Mouse (Mus musculus) hindbrain, embryonic 11.5 days (tissue): ENCODE measurements at regions not wholly inside any gene's neighbourhood (a gene's known extent, or its start where the extent isn't known, plus 50 kb on each side); places are given as distances from the start of the nearest gene placed in this dataset.
A peak's percentile ranks its signal among the peaks of the same experiment; 100 is the strongest.

Experiments used
- ATAC-seq: fragments of 200-750 bp; cut with Nextera tagmentation; 2 replicates; pipeline ENCODE4 v1.8.0; 2017; ENCODE audit warnings: mild to moderate bottlenecking, moderate TSS enrichment, moderate library complexity; ENCODE audit not compliant: low FRiP score
- DNase-seq: peaks from one replicate; pipeline ENCODE4 v3.0.0-alpha.2; 2015; ENCODE audit warnings: low spot score
- H3K27ac ChIP-seq: fragments of 300-500 bp; sonication (generic); 2 replicates; pipeline ENCODE4 v1.5.1; 2014; ENCODE audit warnings: mild to moderate bottlenecking, low read depth, low read length
- H3K27me3 ChIP-seq: fragments of 300-500 bp; sonication (generic); 2 replicates; pipeline ENCODE4 v1.6.1; 2014; ENCODE audit warnings: mild to moderate bottlenecking, low read length, moderate library complexity, mixed read lengths; ENCODE audit not compliant: control insufficient read depth, insufficient read depth
- H3K36me3 ChIP-seq: fragments of 300-500 bp; sonication (generic); 2 replicates; pipeline ENCODE4 v1.6.1; 2014; ENCODE audit warnings: mild to moderate bottlenecking, low read length, moderate library complexity, mixed read lengths; ENCODE audit not compliant: control insufficient read depth, insufficient read depth
- H3K4me1 ChIP-seq: fragments of 300-500 bp; sonication (generic); replicated peaks from 2 replicates; pipeline ENCODE4 v1.6.1; 2014; ENCODE audit warnings: low read length, mixed read lengths; ENCODE audit not compliant: control insufficient read depth, insufficient read depth
- H3K4me2 ChIP-seq: fragments of 300-500 bp; sonication (generic); replicated peaks from 2 replicates; pipeline ENCODE4 v1.6.1; 2014; ENCODE audit warnings: mild to moderate bottlenecking, low read depth, low read length
- H3K4me3 ChIP-seq: fragments of 300-500 bp; sonication (generic); 2 replicates; pipeline ENCODE4 v1.5.1; 2014; ENCODE audit warnings: low read depth, low read length
- H3K9ac ChIP-seq: fragments of 300-500 bp; sonication (generic); 2 replicates; pipeline ENCODE4 v1.6.1; 2014; ENCODE audit warnings: low read depth, low read length
- H3K9me3 ChIP-seq: fragments of 300-500 bp; sonication (generic); 2 replicates; pipeline ENCODE4 v1.6.1; 2016; ENCODE audit warnings: low read length; ENCODE audit not compliant: control insufficient read depth
- WGBS: fragments of 180-500 bp; shearing (Covaris S2); extraction: QIAGEN DNeasy Blood & Tissue Kit; methylation state at CpG from one replicate; pipeline ENCODE4 v1.1.7; 2014; 5-methylcytosine and 5-hydroxymethylcytosine counted together

- 71% methylated on average over 4 of the region's 4 CpGs for WGBS
- no peak for ATAC-seq
- H3K9ac ChIP-seq: no peak overlapping the region
- no peak for DNase-seq
- H3K4me1 ChIP-seq: no peaks in the 10 kb centered on the region
- H3K27me3 ChIP-seq: no peaks in the 10 kb centered on the region
- no peak overlapping the region for H3K27ac ChIP-seq
- H3K36me3 ChIP-seq: no peaks in the 10 kb centered on the region
- no peak overlapping the region for H3K4me2 ChIP-seq
- H3K4me3 ChIP-seq: no peak overlapping the region
- H3K9me3 ChIP-seq: no peaks in the 10 kb centered on the region
These were observed 122.5 kb upstream of the Chd6 start for GRCm38 (mm10) chr2:161231405-161231804.

DNA sequence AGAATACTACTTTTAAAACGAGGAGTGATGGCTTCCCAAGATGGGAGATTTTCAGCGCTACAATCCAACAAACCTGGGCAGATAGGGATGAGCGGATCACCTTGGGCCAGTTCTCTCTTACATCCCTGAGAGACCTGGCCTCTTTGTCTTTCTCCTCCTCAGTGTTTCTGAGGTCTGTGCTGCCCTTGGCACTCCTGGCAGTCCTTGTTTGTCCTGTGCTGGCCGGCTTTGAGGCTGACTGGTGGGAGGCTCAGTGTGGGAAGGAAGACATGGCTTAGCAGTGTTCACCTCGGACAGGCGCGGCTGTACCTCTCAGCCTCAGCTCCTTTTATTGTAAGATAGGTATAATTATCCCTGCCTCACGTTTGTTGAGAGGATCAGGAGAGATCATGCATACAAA lies 106.9 kb upstream of the Chd6 start:
- H3K9ac ChIP-seq: no peak overlapping the region
- H3K36me3 ChIP-seq: no peaks in the 10 kb centered on the region
- no peak for DNase-seq
- no peak overlapping the region for H3K4me2 ChIP-seq
- no peak overlapping the region for H3K27ac ChIP-seq
- no peaks in the 10 kb centered on the region for H3K27me3 ChIP-seq
- WGBS: 82% methylated on average over 8 of the region's 8 CpGs
- no peaks in the 10 kb centered on the region for H3K4me1 ChIP-seq
- no peak overlapping the region for H3K4me3 ChIP-seq
- no peaks in the 10 kb centered on the region for H3K9me3 ChIP-seq
- no peak for ATAC-seq

- no peaks in the 10 kb centered on the region for H3K9me3 ChIP-seq
- no peaks in the 10 kb centered on the region for H3K36me3 ChIP-seq
- ATAC-seq (peak; percentile 65; the same call in 1 of the 2 replicates), DNase-seq (peak; percentile 92)
- 24% methylated on average over 15 of the region's 15 CpGs for WGBS
- no peak overlapping the region for H3K9ac ChIP-seq
- no peak overlapping the region for H3K4me2 ChIP-seq
- no peak overlapping the region for H3K4me3 ChIP-seq
- no peak overlapping the region for H3K27ac ChIP-seq
- H3K4me1 ChIP-seq: no peaks in the 10 kb centered on the region
- no peaks in the 10 kb centered on the region for H3K27me3 ChIP-seq
These were observed 106.0 kb upstream of the Chd6 start for GRCm38 (mm10) chr2:161214681-161215458.

GRCm38 (mm10) chr2:161212322-161212882 lies 103.5 kb upstream of the Chd6 start:
- Histone ChIP-seq H3K27me3 (no peaks in the 10 kb centered on the region), H3K27ac (no peak overlapping the region), H3K36me3 (no peaks in the 10 kb centered on the region), H3K4me2 (no peak overlapping the region), H3K9me3 (no peaks in the 10 kb centered on the region), H3K4me3 (no peak overlapping the region), H3K9ac (no peak overlapping the region), H3K4me1 (no peaks in the 10 kb centered on the region)
- 85% methylated on average over 13 of the region's 13 CpGs for WGBS
- ATAC-seq (no peak), DNase-seq (no peak)

GRCm38 (mm10) chr2:161196713-161197372 lies 88.0 kb upstream of the Chd6 start:
- no peaks in the 10 kb centered on the region for H3K36me3 ChIP-seq
- H3K4me2 ChIP-seq: no peak overlapping the region
- H3K27me3 ChIP-seq: no peaks in the 10 kb centered on the region
- no peak overlapping the region for H3K4me3 ChIP-seq
- H3K9ac ChIP-seq: no peak overlapping the region
- 91% methylated on average over 7 of the region's 7 CpGs for WGBS
- DNase-seq (peak; percentile 20), ATAC-seq (0 out of 2 replicates have a peak, but pooled peaks have one; percentile 67)
- no peaks in the 10 kb centered on the region for H3K9me3 ChIP-seq
- H3K27ac ChIP-seq: no peak overlapping the region
- H3K4me1 ChIP-seq: no peaks in the 10 kb centered on the region

GRCm38 (mm10) chr2:161187516-161187915 lies 78.6 kb upstream of the Chd6 start:
- ATAC-seq (no peak), DNase-seq (no peak)
- H3K27me3 ChIP-seq: no peaks in the 10 kb centered on the region
- no peaks in the 10 kb centered on the region for H3K9me3 ChIP-seq
- no peaks in the 10 kb centered on the region for H3K4me1 ChIP-seq
- H3K36me3 ChIP-seq: no peaks in the 10 kb centered on the region
- no peak overlapping the region for H3K4me3 ChIP-seq
- H3K9ac ChIP-seq: no peak overlapping the region
- WGBS: 41% methylated on average over 1 of the region's 1 CpGs
- no peak overlapping the region for H3K4me2 ChIP-seq
- no peak overlapping the region for H3K27ac ChIP-seq

GRCm38 (mm10) chr2:161185122-161185521 lies 76.2 kb upstream of the Chd6 start:
- Histone ChIP-seq H3K27ac (no peak overlapping the region), H3K27me3 (no peaks in the 10 kb centered on the region), H3K9ac (no peak overlapping the region), H3K9me3 (no peaks in the 10 kb centered on the region), H3K36me3 (no peaks in the 10 kb centered on the region), H3K4me2 (no peak overlapping the region), H3K4me3 (no peak overlapping the region), H3K4me1 (no peaks in the 10 kb centered on the region)
- DNase-seq (peak; percentile 18), ATAC-seq (no peak)

- no peaks in the 10 kb centered on the region for H3K9me3 ChIP-seq
- 0 out of 2 replicates have a peak overlapping the region, but pooled peaks have one; percentile 21 for H3K27ac ChIP-seq
- H3K9ac ChIP-seq: peak overlapping the region; percentile 2; the same call in 1 of the 2 replicates
- no peaks in the 10 kb centered on the region for H3K4me1 ChIP-seq
- no peaks in the 10 kb centered on the region for H3K27me3 ChIP-seq
- peak overlapping the region; percentile 36 for H3K4me2 ChIP-seq
- peak; percentile 79 for DNase-seq
- WGBS: 7% methylated on average over 20 of the region's 20 CpGs
- no peaks in the 10 kb centered on the region for H3K36me3 ChIP-seq
- peak overlapping the region; percentile 39 for H3K4me3 ChIP-seq
- ATAC-seq: peak; percentile 87
These were observed 68.6 kb upstream of the Chd6 start for GRCm38 (mm10) chr2:161177355-161178021.
